Mouse (Mus musculus): ENCODE measurements around the gene Exosc3. TPM values are rescaled to one million over a fixed set of nuclear protein-coding genes. Genes with fewer than 3 reads are reported as not detected.
"Not testable (repeated sequence)": the region's sequence is repeated elsewhere in the genome, so short reads cannot be mapped to it uniquely, and the experiment has no call there.

The Exosc3 gene
- 90.6 and 96.0 TPM in 2 replicates for polyA plus RNA-seq (2015; fragmentation: Nextera tagmentation; extraction: Ambion mirVana)

DNA sequence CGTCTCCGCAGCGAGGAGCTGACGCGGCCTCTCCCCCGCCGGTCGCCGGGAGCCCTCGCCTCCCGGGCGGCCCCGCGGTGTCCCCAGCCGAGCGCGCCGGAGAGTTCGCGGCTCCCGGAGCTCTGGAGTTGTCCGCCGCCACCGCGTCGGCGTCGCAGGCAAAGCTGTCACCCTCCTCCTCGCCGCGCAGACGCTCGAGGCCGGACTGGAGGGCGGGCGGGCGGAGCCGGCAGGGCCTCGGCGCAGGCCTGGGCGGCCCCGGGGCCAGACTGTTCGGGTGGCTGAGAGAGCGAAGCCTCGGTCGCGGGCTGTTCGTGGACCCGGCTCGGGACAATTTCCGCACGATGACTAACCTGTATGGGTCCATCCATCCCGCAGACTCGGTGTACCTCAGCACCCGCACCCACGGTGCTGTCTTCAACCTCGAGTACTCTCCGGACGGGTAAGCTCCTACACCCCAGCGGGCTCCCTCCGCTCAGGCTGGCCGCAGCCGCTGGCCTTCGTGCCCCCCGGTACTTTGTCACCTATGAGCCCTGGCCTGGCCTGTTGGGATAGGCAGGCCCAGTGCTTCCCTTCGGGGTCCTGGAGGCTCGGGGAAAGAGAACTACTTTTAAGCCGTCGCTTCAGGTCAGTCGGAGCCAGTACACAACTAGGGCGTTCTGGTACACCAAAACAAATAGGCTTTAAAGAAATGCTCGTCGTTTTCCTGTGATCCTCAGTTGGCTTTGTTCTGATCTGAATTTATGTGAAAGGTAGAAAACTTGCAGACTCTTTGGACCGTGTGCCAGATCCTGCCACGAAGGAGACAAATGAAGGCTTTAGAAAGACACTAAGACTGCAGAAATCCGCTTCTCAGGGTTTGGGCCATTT lies at the start of gene Exosc3:
Exosc3 (minus strand) TSS at position 447 of the 870 bp plus-strand sequence.
- Histone ChIP-seq H3K4me2 (peak within 1 kb of the TSS; percentile 69), H3K9me3 (replicated peaks) (no peaks in the 10 kb centered on the region), H3K9ac (peak within 1 kb of the TSS; percentile 93), H3K27me3 (no peaks in the 10 kb centered on the region), H3K4me1 (peaks cover 21% of the 10 kb centered on the region), H3K36me3 (peaks cover 13% of the 10 kb centered on the region), H3K4me3 (replicated peaks) (peak within 1 kb of the TSS; percentile 83), H3K27ac (peak within 1 kb of the TSS; percentile 97)
- ATAC-seq (replicated peaks; ENCODE audit: low FRiP score) = peak; percentile 90
- under 1% methylated on average over 76 of the region's 76 CpGs for WGBS

DNA sequence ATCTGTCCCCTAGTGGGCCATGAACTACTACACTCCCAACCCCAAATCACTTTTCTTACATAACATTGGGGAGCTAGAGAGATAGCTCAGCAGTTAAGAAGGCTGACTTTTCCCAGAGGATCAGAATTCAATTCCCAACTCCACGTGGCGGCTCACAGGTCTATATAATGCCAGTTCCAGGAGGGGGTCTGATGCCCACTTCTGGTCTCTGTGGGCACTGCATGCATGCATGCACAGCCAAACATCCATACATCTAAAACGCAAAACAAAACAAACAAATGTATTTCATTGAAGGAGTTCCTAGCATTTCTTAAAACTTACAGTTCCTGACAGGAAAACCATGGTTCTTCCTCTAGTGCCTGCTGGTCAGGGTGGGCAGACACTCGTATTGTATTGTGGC lies 49.6 kb upstream of the Exosc3 start:
- H3K27ac ChIP-seq = no peak overlapping the region
- no peak overlapping the region for H3K4me3 ChIP-seq (replicated peaks)
- no peaks in the 10 kb centered on the region for H3K4me1 ChIP-seq
- H3K9me3 ChIP-seq (replicated peaks) = no peaks in the 10 kb centered on the region
- no peak for ATAC-seq (replicated peaks; ENCODE audit: low FRiP score)
- no peak overlapping the region for H3K9ac ChIP-seq
- H3K27me3 ChIP-seq = no peaks in the 10 kb centered on the region
- no peak overlapping the region for H3K4me2 ChIP-seq
- peaks cover 19% of the 10 kb centered on the region for H3K36me3 ChIP-seq
- WGBS = 78% methylated on average over 4 of the region's 4 CpGs

DNA sequence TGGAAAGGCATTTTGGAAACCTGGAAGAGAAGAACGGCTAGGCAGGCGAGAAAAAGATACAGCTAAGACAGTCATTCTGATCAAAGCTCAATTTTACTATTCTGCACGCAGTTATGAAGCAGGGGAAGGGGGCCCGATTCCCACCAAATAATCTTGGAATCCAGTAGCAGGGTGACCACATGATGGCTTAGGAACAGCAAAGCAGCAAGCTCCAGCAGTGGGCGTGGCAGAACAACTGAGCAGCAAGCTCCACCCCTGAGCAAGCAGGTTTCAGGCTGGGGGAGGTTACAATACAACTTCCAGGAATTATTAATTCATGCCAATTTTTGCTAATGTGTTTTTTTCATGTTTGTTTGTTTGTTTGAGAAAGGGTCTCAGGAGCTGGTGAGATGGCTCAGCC lies 44.8 kb upstream of the Exosc3 start:
- H3K9me3 ChIP-seq (replicated peaks); H3K36me3 ChIP-seq; ATAC-seq (replicated peaks; ENCODE audit: low FRiP score); H3K27ac ChIP-seq; H3K4me1 ChIP-seq; H3K9ac ChIP-seq; H3K4me3 ChIP-seq (replicated peaks); H3K27me3 ChIP-seq; H3K4me2 ChIP-seq: not testable (repeated sequence)
- WGBS = 93% methylated on average over 5 of the region's 5 CpGs

DNA sequence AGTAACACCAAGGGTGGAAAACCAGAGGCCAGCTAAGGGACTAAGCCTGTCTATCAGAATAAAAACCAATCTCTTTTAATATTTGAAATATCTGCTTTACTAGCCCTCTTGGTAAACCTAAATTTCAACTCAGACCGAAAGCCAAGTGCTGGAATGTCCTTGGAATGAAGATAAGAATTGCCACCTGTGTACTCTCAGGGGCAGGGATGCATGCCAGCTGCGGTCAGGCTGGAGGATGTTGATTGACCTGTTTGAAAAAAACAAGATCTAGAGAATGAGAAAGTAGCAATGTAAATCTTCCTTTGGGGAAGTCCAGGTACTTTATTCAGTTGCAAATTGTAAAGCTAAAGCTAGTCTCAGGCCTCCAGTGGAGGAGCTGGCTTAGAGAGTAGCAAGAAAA lies 39.6 kb upstream of the Exosc3 start:
- H3K9ac ChIP-seq; H3K4me1 ChIP-seq; H3K36me3 ChIP-seq; H3K4me2 ChIP-seq; ATAC-seq (replicated peaks; ENCODE audit: low FRiP score); H3K27ac ChIP-seq; H3K4me3 ChIP-seq (replicated peaks); H3K27me3 ChIP-seq; H3K9me3 ChIP-seq (replicated peaks): not testable (repeated sequence)
- WGBS = 72% methylated on average over 2 of the region's 2 CpGs

DNA sequence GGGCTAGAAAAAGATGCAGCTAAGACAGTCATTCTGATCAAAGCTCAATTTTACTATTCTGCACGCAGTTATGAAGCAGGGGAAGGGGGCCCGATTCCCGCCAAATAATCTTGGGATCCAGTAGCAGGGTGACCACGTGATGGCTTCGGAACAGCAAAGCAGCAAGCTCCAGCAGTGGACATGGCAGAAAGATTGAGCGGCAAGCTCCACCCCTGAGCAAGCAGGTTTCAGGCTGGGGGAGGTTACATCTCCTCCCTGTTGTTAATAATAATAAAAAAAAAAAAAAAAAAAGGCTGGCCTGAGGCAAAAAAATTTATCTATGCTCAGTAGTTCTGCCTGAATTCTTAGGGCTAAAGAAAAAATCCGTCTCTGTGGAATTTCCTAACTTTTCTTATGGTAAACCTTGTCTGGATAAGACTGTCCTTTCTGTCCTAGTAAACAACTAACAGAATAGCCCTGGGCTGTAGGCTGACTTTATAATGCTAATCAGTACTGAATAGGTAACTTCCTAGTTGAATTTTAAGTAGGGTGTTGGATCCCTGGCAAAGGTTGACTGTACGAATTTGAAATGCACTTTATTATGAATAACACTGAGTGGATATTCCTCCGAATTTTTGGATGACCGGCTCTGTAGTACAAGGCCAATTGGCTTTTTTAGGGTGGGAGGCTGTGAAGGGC lies 38.5 kb upstream of the Exosc3 start:
- not testable (repeated sequence) for ATAC-seq (replicated peaks; ENCODE audit: low FRiP score); H3K27ac ChIP-seq; H3K27me3 ChIP-seq; H3K4me1 ChIP-seq; H3K9me3 ChIP-seq (replicated peaks); H3K4me3 ChIP-seq (replicated peaks); H3K9ac ChIP-seq; H3K4me2 ChIP-seq
- 84% methylated on average over 10 of the region's 10 CpGs for WGBS
- H3K36me3 ChIP-seq = peaks cover 12% of the 10 kb centered on the region

DNA sequence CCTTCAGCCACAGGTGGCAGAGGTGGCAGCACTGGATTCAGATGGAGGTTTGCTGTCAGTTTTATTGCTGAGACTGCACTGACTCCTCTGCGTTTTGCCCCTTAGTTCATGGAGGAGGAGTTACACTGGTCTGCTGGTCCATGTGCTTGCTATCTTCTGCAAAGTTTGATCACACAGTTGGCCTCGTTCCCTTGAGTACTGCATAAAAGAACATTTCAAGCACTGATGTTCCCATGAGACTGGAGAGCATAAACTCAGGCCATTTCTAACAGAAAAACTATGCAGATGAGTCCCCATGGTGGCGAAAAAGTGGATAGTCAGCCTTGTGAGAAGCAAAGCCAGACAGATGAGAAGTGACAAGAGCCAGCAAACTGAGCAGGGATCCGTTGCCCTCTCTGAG lies 34.0 kb upstream of the Exosc3 start:
- Histone ChIP-seq H3K4me2 (no peak overlapping the region), H3K9me3 (replicated peaks) (no peaks in the 10 kb centered on the region), H3K27ac (no peak overlapping the region), H3K27me3 (no peaks in the 10 kb centered on the region), H3K9ac (no peak overlapping the region), H3K36me3 (peaks cover 49% of the 10 kb centered on the region), H3K4me3 (replicated peaks) (no peak overlapping the region), H3K4me1 (no peaks in the 10 kb centered on the region)
- WGBS = 80% methylated on average over 4 of the region's 4 CpGs
- no peak for ATAC-seq (replicated peaks; ENCODE audit: low FRiP score)

DNA sequence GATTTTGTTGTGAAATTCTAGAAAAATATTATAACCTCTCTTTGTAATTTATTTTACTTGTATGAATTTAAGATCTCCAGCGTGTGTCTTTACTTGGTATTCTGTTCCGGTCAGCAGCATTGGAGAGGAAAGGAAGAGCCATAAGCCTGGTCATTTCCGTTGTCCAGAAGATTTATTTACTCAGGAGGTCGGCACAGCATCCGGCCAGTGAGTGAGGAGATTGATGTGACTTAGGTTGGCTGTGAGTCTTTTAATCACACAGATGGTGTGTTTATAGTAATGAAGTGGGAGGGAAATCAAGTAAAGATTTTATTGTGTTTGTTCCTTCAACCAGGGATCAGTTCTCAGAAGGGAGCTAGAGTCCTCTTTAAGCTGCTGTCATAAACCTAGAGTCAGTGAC lies 32.3 kb upstream of the Exosc3 start:
- Histone ChIP-seq H3K36me3 (peaks cover 63% of the 10 kb centered on the region), H3K27ac (no peak overlapping the region), H3K4me1 (no peaks in the 10 kb centered on the region), H3K27me3 (no peaks in the 10 kb centered on the region), H3K9ac (no peak overlapping the region), H3K9me3 (replicated peaks) (no peaks in the 10 kb centered on the region), H3K4me3 (replicated peaks) (no peak overlapping the region), H3K4me2 (no peak overlapping the region)
- no peak for ATAC-seq (replicated peaks; ENCODE audit: low FRiP score)
- 21% methylated on average over 5 of the region's 5 CpGs for WGBS

DNA sequence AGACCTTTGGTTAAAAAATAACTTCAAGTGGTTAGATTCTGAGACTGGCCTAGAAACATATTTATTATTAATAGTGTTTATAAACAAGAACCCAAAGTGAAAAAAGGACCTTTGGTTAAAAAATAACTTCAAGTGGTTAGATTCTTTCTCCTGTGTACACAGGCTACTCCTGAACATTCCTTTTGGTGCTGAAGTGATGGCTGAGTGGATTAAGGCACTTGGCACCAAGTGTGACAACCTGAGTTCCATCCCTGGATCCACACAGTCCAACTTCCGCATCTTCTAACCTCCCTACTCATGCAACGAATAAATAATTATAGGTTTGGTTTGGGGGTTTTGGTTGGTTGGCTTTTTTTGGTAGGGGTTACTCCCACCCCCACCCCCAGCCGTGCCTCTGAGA lies 28.7 kb upstream of the Exosc3 start:
- Histone ChIP-seq H3K9ac (no peak overlapping the region), H3K27me3 (no peaks in the 10 kb centered on the region), H3K4me2 (no peak overlapping the region), H3K27ac (no peak overlapping the region), H3K4me3 (replicated peaks) (no peak overlapping the region), H3K9me3 (replicated peaks) (no peaks in the 10 kb centered on the region), H3K4me1 (no peaks in the 10 kb centered on the region), H3K36me3 (peaks cover 65% of the 10 kb centered on the region)
- WGBS = 86% methylated on average over 3 of the region's 3 CpGs
- ATAC-seq (replicated peaks; ENCODE audit: low FRiP score) = no peak

DNA sequence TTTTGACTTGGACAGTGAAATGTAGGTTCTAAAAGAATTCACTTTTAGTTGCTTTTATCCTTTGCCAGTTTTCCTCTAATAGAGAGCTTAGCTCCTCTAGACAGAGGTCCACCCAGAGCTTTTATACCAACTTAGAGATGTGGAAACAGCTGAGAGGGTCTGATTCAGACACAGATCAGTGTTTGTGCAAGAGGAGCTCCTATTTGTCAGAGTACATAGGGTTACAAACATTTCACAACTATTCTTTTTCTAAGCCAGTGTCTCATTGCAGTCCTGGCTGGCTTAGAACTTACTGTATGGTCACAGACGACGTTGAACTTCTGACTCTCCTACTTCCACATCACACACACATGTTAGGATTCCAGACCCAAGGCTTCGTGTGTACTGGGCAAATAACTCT lies 14.1 kb upstream of the Exosc3 start:
- Histone ChIP-seq H3K4me2 (no peak overlapping the region), H3K9me3 (replicated peaks) (no peaks in the 10 kb centered on the region), H3K36me3 (peaks cover 50% of the 10 kb centered on the region), H3K27me3 (no peaks in the 10 kb centered on the region), H3K9ac (no peak overlapping the region), H3K4me3 (replicated peaks) (no peak overlapping the region), H3K27ac (no peak overlapping the region), H3K4me1 (no peaks in the 10 kb centered on the region)
- 91% methylated on average over 3 of the region's 3 CpGs for WGBS
- no peak for ATAC-seq (replicated peaks; ENCODE audit: low FRiP score)

DNA sequence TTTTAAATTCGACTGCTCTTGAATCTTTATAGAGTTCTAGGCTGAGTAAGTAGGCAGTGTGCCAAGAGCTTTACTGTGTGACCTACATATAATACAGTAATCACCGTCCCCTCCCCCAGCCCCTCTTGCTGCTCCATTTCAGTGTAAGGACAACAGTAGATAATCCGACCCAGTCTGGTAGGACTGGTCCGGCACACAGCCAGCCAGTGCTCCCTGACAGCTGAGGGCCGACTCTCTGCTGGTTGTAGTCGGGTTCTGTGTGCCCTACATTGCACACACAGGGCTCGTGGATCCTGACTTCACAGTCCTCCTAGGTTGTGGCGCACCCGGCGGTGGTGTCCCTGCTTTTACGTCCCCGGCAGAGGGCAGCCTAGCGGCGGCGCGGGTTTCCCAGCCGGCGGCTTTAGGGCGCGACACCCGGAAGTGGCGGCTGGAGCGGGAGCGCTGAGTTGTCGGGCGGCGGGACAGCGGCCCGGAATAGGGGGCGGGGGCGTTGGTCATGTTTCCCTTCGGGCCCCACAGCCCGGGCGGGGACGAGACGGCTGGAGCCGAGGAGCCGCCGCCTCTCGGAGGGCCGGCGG lies 773 bp downstream of the Exosc3 start, which contains the start of gene Dcaf10:
Dcaf10 (plus strand) TSS at position 433 of the 581 bp plus-strand sequence.
- Histone ChIP-seq H3K4me2 (peak within 1 kb of the TSS; percentile 69), H3K27me3 (0 out of 2 replicates have a peak, but pooled peaks cover under 1% of the 10 kb centered on the region), H3K9ac (peak within 1 kb of the TSS; percentile 93), H3K4me3 (replicated peaks) (peak within 1 kb of the TSS; percentile 83), H3K9me3 (replicated peaks) (no peaks in the 10 kb centered on the region), H3K36me3 (peaks cover 7% of the 10 kb centered on the region; the same call in 1 of the 2 replicates), H3K4me1 (peaks cover 21% of the 10 kb centered on the region), H3K27ac (peak within 1 kb of the TSS; percentile 97)
- WGBS = under 1% methylated on average over 32 of the region's 42 CpGs
- ATAC-seq (replicated peaks; ENCODE audit: low FRiP score) = peak; percentile 95

DNA sequence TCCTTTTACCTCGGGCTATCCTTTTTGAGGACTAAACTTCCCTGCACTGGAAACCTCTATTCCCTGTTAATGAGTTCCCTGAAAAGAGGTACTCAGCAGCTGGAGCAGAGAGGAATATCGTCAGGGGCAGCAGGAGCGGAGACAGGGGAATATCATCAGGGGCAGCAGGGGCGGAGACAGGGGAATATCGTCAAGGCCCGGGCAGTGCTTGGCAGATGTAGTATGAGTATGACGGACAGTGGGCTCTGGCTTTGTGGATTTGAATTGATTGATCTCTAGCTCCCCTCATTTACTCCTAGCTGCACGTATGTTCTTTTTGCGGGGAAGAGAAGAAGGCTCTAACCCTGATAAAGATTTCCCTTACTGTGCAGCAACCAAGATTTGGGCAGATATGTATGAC lies 1.3 kb downstream of the Exosc3 start:
- 66% methylated on average over 9 of the region's 9 CpGs for WGBS
- peaks cover 20% of the 10 kb centered on the region for H3K4me1 ChIP-seq
- H3K4me3 ChIP-seq (replicated peaks) = peak overlapping the region; percentile 83
- H3K36me3 ChIP-seq = peaks cover 6% of the 10 kb centered on the region; the same call in 1 of the 2 replicates
- H3K9ac ChIP-seq = peak overlapping the region; percentile 93; the same call in 1 of the 2 replicates
- H3K9me3 ChIP-seq (replicated peaks) = no peaks in the 10 kb centered on the region
- H3K4me2 ChIP-seq = peak overlapping the region; percentile 69
- H3K27ac ChIP-seq = peak overlapping the region; percentile 97
- ATAC-seq (replicated peaks; ENCODE audit: low FRiP score) = no peak
- 0 out of 2 replicates have a peak, but pooled peaks cover 4% of the 10 kb centered on the region for H3K27me3 ChIP-seq

DNA sequence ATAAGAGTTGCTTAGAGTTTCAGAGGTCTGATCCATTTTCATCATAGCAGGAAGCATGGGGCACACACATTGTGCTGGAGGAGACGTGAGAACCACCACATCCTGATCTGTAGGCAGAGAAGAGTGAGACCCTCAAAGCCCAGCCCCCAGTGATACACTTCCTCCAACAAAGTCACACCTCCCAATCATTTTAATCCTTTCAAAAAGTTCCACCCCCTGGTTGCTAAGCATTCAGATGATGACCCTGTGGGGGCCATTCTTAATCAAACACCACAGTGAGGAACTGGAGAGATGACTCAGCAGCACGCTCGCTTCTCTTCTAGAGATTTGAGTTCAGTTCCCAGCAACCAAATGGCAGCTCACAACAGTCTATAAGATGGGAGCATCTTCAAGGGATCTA lies 10.1 kb downstream of the Exosc3 start:
- H3K36me3 ChIP-seq = no peaks in the 10 kb centered on the region
- H3K9me3 ChIP-seq (replicated peaks) = no peaks in the 10 kb centered on the region
- no peak overlapping the region for H3K4me3 ChIP-seq (replicated peaks)
- H3K27ac ChIP-seq = no peak overlapping the region
- H3K4me2 ChIP-seq = no peak overlapping the region
- WGBS = 66% methylated on average over 3 of the region's 3 CpGs
- H3K9ac ChIP-seq = no peak overlapping the region
- no peak for ATAC-seq (replicated peaks; ENCODE audit: low FRiP score)
- H3K4me1 ChIP-seq = no peaks in the 10 kb centered on the region
- 0 out of 2 replicates have a peak, but pooled peaks cover 4% of the 10 kb centered on the region for H3K27me3 ChIP-seq
